Mouse (Mus musculus) intestine, embryonic 15.5 days (tissue): ENCODE measurements around the gene Ccp110. TPM values are rescaled to one million over a fixed set of nuclear protein-coding genes. Genes with fewer than 3 reads are reported as not detected.

Experiments used
- ATAC-seq: fragments of 200-750 bp; cut with Nextera tagmentation; 2 replicates; pipeline ENCODE4 v1.8.0; 2017; ENCODE audit warnings: moderate TSS enrichment, moderate library complexity
- H3K27ac ChIP-seq: fragments of 300-500 bp; sonication (generic); 2 replicates; pipeline ENCODE4 v1.5.1; 2015; ENCODE audit warnings: mild to moderate bottlenecking, inconsistent platforms
- H3K27me3 ChIP-seq: fragments of 300-500 bp; sonication (generic); replicated peaks from 2 replicates; pipeline ENCODE4 v1.6.1; 2015; ENCODE audit warnings: inconsistent platforms
- H3K36me3 ChIP-seq: fragments of 300-500 bp; sonication (generic); 2 replicates; pipeline ENCODE4 v1.6.1; 2015; ENCODE audit warnings: inconsistent platforms
- H3K4me1 ChIP-seq: fragments of 300-500 bp; sonication (generic); replicated peaks from 2 replicates; pipeline ENCODE4 v1.6.1; 2015; ENCODE audit warnings: inconsistent platforms
- H3K4me2 ChIP-seq: fragments of 300-500 bp; sonication (generic); replicated peaks from 2 replicates; pipeline ENCODE4 v1.6.1; 2015; ENCODE audit warnings: mild to moderate bottlenecking, inconsistent platforms
- H3K4me3 ChIP-seq: fragments of 300-500 bp; sonication (generic); replicated peaks from 2 replicates; pipeline ENCODE4 v1.5.1; 2015; ENCODE audit warnings: inconsistent platforms
- H3K9ac ChIP-seq: fragments of 300-500 bp; sonication (generic); 2 replicates; pipeline ENCODE4 v1.6.1; 2015; ENCODE audit warnings: inconsistent platforms
- H3K9me3 ChIP-seq: fragments of 300-500 bp; sonication (generic); 2 replicates; pipeline ENCODE4 v1.6.1; 2016; ENCODE audit warnings: inconsistent platforms
- WGBS: fragments of 180-500 bp; shearing (Covaris S2); methylation state at CpG from one replicate; pipeline ENCODE4 v1.1.7; 2015; 5-methylcytosine and 5-hydroxymethylcytosine counted together
- polyA plus RNA-seq: library from polyadenylated mRNA; unstranded; fragments of >200 nt; fragmentation: Nextera tagmentation; extraction: Ambion mirVana; gene quantifications from 2 replicates; pipeline ENCODE4 v1.2.1, GENCODE M21; 2015

Ccp110 gene
- polyA plus RNA-seq, 1 experiment from 2014 or later: 10.7 TPM

GRCm38 (mm10) chr7:118758369-118758768 is 46.0 kb downstream of the Ccp110 start:
- no peak overlapping the region for H3K27ac ChIP-seq
- no peak overlapping the region for H3K9ac ChIP-seq
- H3K4me1 ChIP-seq: 0 out of 2 replicates have a peak, but pooled peaks cover 5% of the 10 kb centered on the region
- no peak for ATAC-seq
- peaks cover 25% of the 10 kb centered on the region for H3K36me3 ChIP-seq
- H3K27me3 ChIP-seq: no peaks in the 10 kb centered on the region
- no peak overlapping the region for H3K4me2 ChIP-seq
- H3K9me3 ChIP-seq: no peaks in the 10 kb centered on the region
- 54% methylated on average over 4 of the region's 4 CpGs for WGBS
- no peak overlapping the region for H3K4me3 ChIP-seq

GRCm38 (mm10) chr7:118759372-118759771 is 47.0 kb downstream of the Ccp110 start:
- Histone ChIP-seq H3K4me3 (no peak overlapping the region), H3K9me3 (no peaks in the 10 kb centered on the region), H3K27ac (no peak overlapping the region), H3K27me3 (no peaks in the 10 kb centered on the region), H3K4me1 (0 out of 2 replicates have a peak, but pooled peaks cover 5% of the 10 kb centered on the region), H3K4me2 (no peak overlapping the region), H3K9ac (no peak overlapping the region), H3K36me3 (peaks cover 19% of the 10 kb centered on the region)
- WGBS: 46% methylated on average over 5 of the region's 5 CpGs
- no peak for ATAC-seq

- no peak overlapping the region for H3K4me2 ChIP-seq
- 92% methylated on average over 11 of the region's 11 CpGs for WGBS
- H3K9me3 ChIP-seq: no peaks in the 10 kb centered on the region
- H3K4me1 ChIP-seq: peaks cover 5% of the 10 kb centered on the region; the same call in 1 of the 2 replicates
- H3K4me3 ChIP-seq: no peak overlapping the region
- H3K36me3 ChIP-seq: peaks cover 6% of the 10 kb centered on the region; the same call in 1 of the 2 replicates
- H3K27ac ChIP-seq: no peak overlapping the region
- no peaks in the 10 kb centered on the region for H3K27me3 ChIP-seq
- H3K9ac ChIP-seq: no peak overlapping the region
- no peak for ATAC-seq
Measured at GRCm38 (mm10) chr7:118763939-118764338, 51.6 kb downstream of the Ccp110 start.

GRCm38 (mm10) chr7:118764725-118765124 is 52.4 kb downstream of the Ccp110 start:
- no peaks in the 10 kb centered on the region for H3K27me3 ChIP-seq
- H3K4me1 ChIP-seq: peaks cover 5% of the 10 kb centered on the region; the same call in 1 of the 2 replicates
- WGBS: 86% methylated on average over 14 of the region's 14 CpGs
- ATAC-seq: no peak
- no peaks in the 10 kb centered on the region for H3K9me3 ChIP-seq
- H3K27ac ChIP-seq: no peak overlapping the region
- no peak overlapping the region for H3K9ac ChIP-seq
- H3K36me3 ChIP-seq: peaks cover 6% of the 10 kb centered on the region; the same call in 1 of the 2 replicates
- H3K4me2 ChIP-seq: no peak overlapping the region
- H3K4me3 ChIP-seq: no peak overlapping the region

GRCm38 (mm10) chr7:118765604-118766003 is 53.3 kb downstream of the Ccp110 start:
- Histone ChIP-seq H3K9me3 (no peaks in the 10 kb centered on the region), H3K27me3 (no peaks in the 10 kb centered on the region), H3K4me2 (no peak overlapping the region), H3K27ac (no peak overlapping the region), H3K36me3 (peaks cover 6% of the 10 kb centered on the region; the same call in 1 of the 2 replicates), H3K4me1 (peaks cover 5% of the 10 kb centered on the region; the same call in 1 of the 2 replicates), H3K9ac (no peak overlapping the region), H3K4me3 (no peak overlapping the region)
- 60% methylated on average over 8 of the region's 8 CpGs for WGBS
- peak; percentile 38 for ATAC-seq

- peaks cover 5% of the 10 kb centered on the region; the same call in 1 of the 2 replicates for H3K4me1 ChIP-seq
- no peak overlapping the region for H3K27ac ChIP-seq
- no peaks in the 10 kb centered on the region for H3K9me3 ChIP-seq
- peaks cover 6% of the 10 kb centered on the region; the same call in 1 of the 2 replicates for H3K36me3 ChIP-seq
- H3K27me3 ChIP-seq: no peaks in the 10 kb centered on the region
- H3K4me3 ChIP-seq: no peak overlapping the region
- ATAC-seq: peak; percentile 42
- WGBS: 62% methylated on average over 18 of the region's 18 CpGs
- H3K4me2 ChIP-seq: no peak overlapping the region
- no peak overlapping the region for H3K9ac ChIP-seq
Measured at GRCm38 (mm10) chr7:118766119-118766833, 53.9 kb downstream of the Ccp110 start.

GRCm38 (mm10) chr7:118766834-118767224 is 54.5 kb downstream of the Ccp110 start:
- 86% methylated on average over 5 of the region's 5 CpGs for WGBS
- no peak overlapping the region for H3K9ac ChIP-seq
- no peaks in the 10 kb centered on the region for H3K9me3 ChIP-seq
- H3K4me3 ChIP-seq: no peak overlapping the region
- peaks cover 5% of the 10 kb centered on the region; the same call in 1 of the 2 replicates for H3K4me1 ChIP-seq
- 0 out of 2 replicates have a peak, but pooled peaks cover 3% of the 10 kb centered on the region for H3K36me3 ChIP-seq
- no peak overlapping the region for H3K27ac ChIP-seq
- no peak for ATAC-seq
- H3K4me2 ChIP-seq: no peak overlapping the region
- H3K27me3 ChIP-seq: no peaks in the 10 kb centered on the region

GRCm38 (mm10) chr7:118769208-118769607 is 56.9 kb downstream of the Ccp110 start:
- Histone ChIP-seq H3K4me3 (no peak overlapping the region), H3K27ac (no peak overlapping the region), H3K9ac (no peak overlapping the region), H3K27me3 (no peaks in the 10 kb centered on the region), H3K4me2 (no peak overlapping the region), H3K36me3 (no peaks in the 10 kb centered on the region), H3K9me3 (no peaks in the 10 kb centered on the region), H3K4me1 (peaks cover 5% of the 10 kb centered on the region; the same call in 1 of the 2 replicates)
- ATAC-seq: no peak
- WGBS: 55% methylated on average over 8 of the region's 8 CpGs

GRCm38 (mm10) chr7:118769655-118770054 is 57.3 kb downstream of the Ccp110 start:
- no peak overlapping the region for H3K4me2 ChIP-seq
- ATAC-seq: no peak
- H3K4me1 ChIP-seq: peaks cover 5% of the 10 kb centered on the region; the same call in 1 of the 2 replicates
- no peak overlapping the region for H3K27ac ChIP-seq
- no peaks in the 10 kb centered on the region for H3K9me3 ChIP-seq
- no peak overlapping the region for H3K9ac ChIP-seq
- H3K27me3 ChIP-seq: no peaks in the 10 kb centered on the region
- H3K4me3 ChIP-seq: no peak overlapping the region
- H3K36me3 ChIP-seq: no peaks in the 10 kb centered on the region
- WGBS: 26% methylated on average over 1 of the region's 1 CpGs

GRCm38 (mm10) chr7:118773027-118773426 is 60.7 kb downstream of the Ccp110 start:
- Histone ChIP-seq H3K27ac (no peak overlapping the region), H3K9ac (no peak overlapping the region), H3K4me3 (no peak overlapping the region), H3K36me3 (peaks cover 5% of the 10 kb centered on the region; the same call in 1 of the 2 replicates), H3K27me3 (no peaks in the 10 kb centered on the region), H3K9me3 (no peaks in the 10 kb centered on the region), H3K4me1 (no peaks in the 10 kb centered on the region), H3K4me2 (no peak overlapping the region)
- WGBS: 90% methylated on average over 12 of the region's 12 CpGs
- ATAC-seq: no peak

GRCm38 (mm10) chr7:118775991-118776390 is 63.6 kb downstream of the Ccp110 start:
- H3K27ac ChIP-seq: no peak overlapping the region
- H3K9me3 ChIP-seq: no peaks in the 10 kb centered on the region
- H3K9ac ChIP-seq: no peak overlapping the region
- no peak overlapping the region for H3K4me3 ChIP-seq
- no peak overlapping the region for H3K4me2 ChIP-seq
- no peak for ATAC-seq
- WGBS: 89% methylated on average over 7 of the region's 7 CpGs
- no peaks in the 10 kb centered on the region for H3K4me1 ChIP-seq
- no peaks in the 10 kb centered on the region for H3K27me3 ChIP-seq
- peaks cover 5% of the 10 kb centered on the region; the same call in 1 of the 2 replicates for H3K36me3 ChIP-seq

GRCm38 (mm10) chr7:118776491-118776890 is 64.1 kb downstream of the Ccp110 start:
- Histone ChIP-seq H3K27ac (no peak overlapping the region), H3K4me1 (no peaks in the 10 kb centered on the region), H3K9me3 (no peaks in the 10 kb centered on the region), H3K9ac (no peak overlapping the region), H3K36me3 (peaks cover 5% of the 10 kb centered on the region; the same call in 1 of the 2 replicates), H3K4me2 (no peak overlapping the region), H3K4me3 (no peak overlapping the region), H3K27me3 (no peaks in the 10 kb centered on the region)
- ATAC-seq: no peak
- 87% methylated on average over 9 of the region's 9 CpGs for WGBS
